Mouse (Mus musculus): Measurements from ENCODE around the gene Lonrf2. TPM values are rescaled to one million over a fixed set of nuclear protein-coding genes. Genes with fewer than 3 reads are reported as not detected.

Lonrf2 gene
- total and polyA plus RNA-seq, 3 experiments, result not detected

DNA sequence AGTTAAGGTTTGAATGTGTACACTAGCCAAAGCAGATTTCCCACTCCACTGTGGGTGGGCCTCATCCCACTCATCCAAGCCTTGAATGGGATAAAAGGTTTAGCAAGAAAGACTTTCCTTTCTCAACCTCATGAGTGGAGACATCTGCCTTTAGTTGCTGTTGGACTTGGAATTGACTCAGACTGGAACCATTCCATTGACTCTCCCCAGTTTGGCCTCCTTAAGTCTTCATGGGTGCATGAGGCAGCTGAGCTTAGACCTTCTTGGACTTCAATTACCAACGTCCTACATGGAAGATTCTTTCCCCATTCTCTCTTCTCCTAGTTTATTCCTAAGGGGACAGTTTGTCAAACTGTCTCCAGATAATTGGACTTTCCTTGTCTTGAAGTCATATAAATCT is 92.6 kb downstream of the Lonrf2 start:
- dilution Hi-C loops (cut with MboI; ENCODE audit: extremely low pct_ligation_motif_present, extremely low pct_unique_long_range_greater_than_20kb, low sequenced_read_pairs), result no loop called here
- Histone ChIP-seq H3K4me2 (ENCODE audit: insufficient read depth, low read depth, poor library complexity, severe bottlenecking) (no peak overlapping the region), H3K27me3 (replicated peaks) (no peaks in the 10 kb centered on the region), H3K9ac (ENCODE audit: insufficient read depth, low read depth) (no peak overlapping the region), H3K27ac (ENCODE audit: insufficient read depth, low read depth) (no peak overlapping the region), H3K79me2 (replicated peaks; ENCODE audit: control insufficient read depth, extremely low read depth, insufficient read depth, poor library complexity, severe bottlenecking) (no peaks in the 10 kb centered on the region), H3K4me3 (replicated peaks in 1 of 3; ENCODE audit: low read depth in 2 of 3, low read length in 2 of 3, poor library complexity in 1 of 3) (no peak overlapping the region), H3K4me1 (ENCODE audit: control insufficient read depth in 1 of 2, insufficient read depth in 2 of 2) (no peaks in the 10 kb centered on the region), H3K36me3 (replicated peaks in 1 of 2; ENCODE audit: control insufficient read depth in 1 of 2, insufficient read depth in 1 of 2, low read length in 1 of 2) (no peaks in the 10 kb centered on the region), H3K9me3 (replicated peaks; ENCODE audit: low read length) (peaks cover 3% of the 10 kb centered on the region)
- in situ Hi-C loops (cut with MboI; ENCODE audit: low pct_ligation_motif_present, low pct_unique_long_range_greater_than_20kb, low sequenced_read_pairs), result no loop called here
- TF ChIP-seq NELFE (IDR thresholded peaks at IDR 0.05; ENCODE audit: low read depth, low read length), result no peak
- no peak for TF ChIP-seq CHD2 (IDR thresholded peaks at IDR 0.05; ENCODE audit: low read length)
- no peak for TF ChIP-seq E2F4 (IDR thresholded peaks at IDR 0.05; ENCODE audit: insufficient replicate concordance, low read depth, low read length)
- TF ChIP-seq NRF1 (IDR thresholded peaks at IDR 0.05; ENCODE audit: low read depth, low read length), result no peak
- no peak for TF ChIP-seq ZNF384 (IDR thresholded peaks at IDR 0.05; ENCODE audit: low read depth, low read length)
- no peak for TF ChIP-seq EP300 (IDR thresholded peaks at IDR 0.05; ENCODE audit: low read length)
- TF ChIP-seq TCF12 (IDR thresholded peaks at IDR 0.05; ENCODE audit: low read depth, low read length), result no peak
- TF ChIP-seq RAD21 (IDR thresholded peaks at IDR 0.05; ENCODE audit: low read depth, low read length), result no peak
- no peak for TF ChIP-seq MXI1 (IDR thresholded peaks at IDR 0.05; ENCODE audit: low read depth, low read length)
- TF ChIP-seq POLR2A (IDR thresholded peaks at IDR 0.05; ENCODE audit: low read depth, low read length), result no peak
- no peak for TF ChIP-seq ZMIZ1 (IDR thresholded peaks at IDR 0.05; ENCODE audit: low read depth, low read length)
- TF ChIP-seq MAX (IDR thresholded peaks at IDR 0.05; ENCODE audit: low read length), result no peak
- no peak for TF ChIP-seq TBP (conservative IDR thresholded peaks at IDR 0.05; ENCODE audit: low read depth, low read length)
- TF ChIP-seq PAX5 (IDR thresholded peaks at IDR 0.05; ENCODE audit: low read length), result no peak
- no peak for TF ChIP-seq MYC (IDR thresholded peaks at IDR 0.05; ENCODE audit: low read depth, low read length)
- TF ChIP-seq CTCF (conservative IDR thresholded peaks at IDR 0.05 in 1 of 2, IDR thresholded peaks at IDR 0.05 in 1 of 2; ENCODE audit: low read depth in 2 of 2, low read length in 2 of 2), result no peak
- no peak for TF ChIP-seq IRF4 (IDR thresholded peaks at IDR 0.05; ENCODE audit: low read depth, low read length)
- no peak for TF ChIP-seq SIN3A (IDR thresholded peaks at IDR 0.05; ENCODE audit: low read length)
- TF ChIP-seq ZKSCAN1 (IDR thresholded peaks at IDR 0.05; ENCODE audit: borderline replicate concordance, low read depth, low read length), result no peak
- DNase-seq (ENCODE audit: extremely low read depth), result no peak

Other genes with a start within 250 kb of the Lonrf2 start
- 5.1 and 6.3 TPM in 2 replicates for gene Aff3, start 171.8 kb downstream of the Lonrf2 start, total RNA-seq (2012; rRNA removed)
- 7.7 TPM in 2 replicates for gene Aff3, start 171.8 kb downstream of the Lonrf2 start, total RNA-seq (2014; rRNA removed)
- 29.8 and 29.9 TPM in 2 replicates for gene Aff3, start 171.8 kb downstream of the Lonrf2 start, polyA plus RNA-seq (2012; ENCODE audit: insufficient read length, low read depth)
- gene Chst10, start 61.5 kb upstream of the Lonrf2 start, total RNA-seq (2012; rRNA removed), result 4.3 and 5.1 TPM in 2 replicates
- 6.2 and 7.3 TPM in 2 replicates for gene Chst10, start 61.5 kb upstream of the Lonrf2 start, total RNA-seq (2014; rRNA removed)
- 8.5 and 9.5 TPM in 2 replicates for gene Chst10, start 61.5 kb upstream of the Lonrf2 start, polyA plus RNA-seq (2012; ENCODE audit: insufficient read length, low read depth)
- gene Nms, start 102.4 kb upstream of the Lonrf2 start, total RNA-seq (2012; rRNA removed), result not detected in 2 replicates
- gene Nms, start 102.4 kb upstream of the Lonrf2 start, total RNA-seq (2014; rRNA removed), result not detected in 2 replicates
- gene Nms, start 102.4 kb upstream of the Lonrf2 start, polyA plus RNA-seq (2012; ENCODE audit: insufficient read length, low read depth), result not detected in 2 replicates
- gene Pdcl3, start 148.9 kb upstream of the Lonrf2 start, total RNA-seq (2012; rRNA removed), result 55.6 and 60.7 TPM in 2 replicates
- 83.6 and 84.7 TPM in 2 replicates for gene Pdcl3, start 148.9 kb upstream of the Lonrf2 start, total RNA-seq (2014; rRNA removed)
- 120 and 146 TPM in 2 replicates for gene Pdcl3, start 148.9 kb upstream of the Lonrf2 start, polyA plus RNA-seq (2012; ENCODE audit: insufficient read length, low read depth)